Mouse (Mus musculus): Measurements from ENCODE around the gene Shisa3. TPM values are rescaled to one million over a fixed set of nuclear protein-coding genes. Genes with fewer than 3 reads are reported as not detected.

The Shisa3 gene
- polyA plus RNA-seq, 1 experiment from 2014 or later: 8.4 TPM

DNA sequence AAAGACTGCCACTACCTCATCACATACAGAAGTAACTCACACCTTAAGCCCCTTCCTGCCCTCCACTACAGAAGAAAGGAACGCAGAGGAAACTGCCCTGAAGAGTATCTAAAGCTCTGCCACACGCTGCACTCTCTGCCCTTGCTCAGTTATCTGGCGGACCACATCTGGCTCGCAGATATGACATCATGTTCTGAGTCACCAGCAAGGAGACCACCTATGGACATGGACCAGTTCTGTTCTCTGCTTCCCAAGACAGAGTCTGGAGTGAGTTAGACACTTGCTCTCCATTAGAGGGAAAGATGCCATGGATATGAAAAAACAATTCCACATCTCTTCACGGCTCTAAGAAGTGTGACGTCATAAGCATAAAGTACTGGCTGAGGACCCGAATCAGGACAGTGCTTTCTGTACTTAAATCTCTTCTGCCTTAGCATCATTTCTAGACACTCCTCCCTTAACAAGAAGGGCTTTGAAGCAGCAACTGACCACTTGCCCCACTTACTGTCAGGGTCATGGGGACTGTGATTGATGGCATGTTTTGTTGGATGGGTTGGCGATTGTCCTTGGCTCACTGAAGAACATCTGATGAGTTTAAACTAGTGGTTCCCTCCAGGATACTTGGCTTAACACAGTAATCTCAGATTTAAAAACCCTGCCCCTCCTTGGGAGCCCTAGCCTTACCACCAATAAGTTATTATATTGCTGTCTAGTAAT, 33.1 kb downstream of the Shisa3 start:
- no peak for DNase-seq (ENCODE audit: low spot score)
- no peaks in the 10 kb centered on the region for H3K27me3 ChIP-seq (ENCODE audit: control insufficient read depth, insufficient read depth, low read length)

DNA sequence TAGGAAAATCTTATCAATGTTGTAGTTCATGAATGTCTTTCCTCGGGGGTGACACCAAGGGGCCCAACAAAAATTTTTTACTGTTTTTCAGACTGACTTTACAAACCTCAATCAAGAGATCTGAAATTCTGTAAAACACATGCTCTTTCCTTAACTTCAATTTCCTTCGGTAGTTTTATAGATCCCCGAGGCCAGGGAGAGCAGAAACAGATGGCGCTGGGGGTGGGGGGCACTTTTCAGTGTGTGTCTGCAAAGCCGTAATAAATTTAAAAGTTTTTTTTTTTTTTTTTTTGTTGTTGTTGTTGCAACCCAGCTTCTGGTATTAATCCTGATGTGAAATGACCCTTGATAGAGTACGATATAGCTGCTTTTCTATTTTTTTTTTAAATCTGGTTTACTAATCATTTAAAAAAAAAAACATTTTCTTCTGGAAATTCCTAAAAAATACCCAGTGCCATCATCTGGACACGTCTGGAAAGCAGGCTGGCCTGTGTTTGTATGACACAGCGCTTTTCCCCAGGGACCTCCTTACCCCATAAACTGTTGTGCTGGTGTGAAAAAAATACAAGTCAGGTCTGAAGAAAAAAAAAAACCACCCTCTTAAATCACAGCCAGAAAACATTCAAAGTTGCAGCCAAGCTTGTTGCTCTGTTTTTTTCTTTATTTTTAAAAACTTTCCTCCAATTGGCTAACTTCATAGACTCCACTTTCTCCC, 33.9 kb downstream of the Shisa3 start:
- H3K27me3 ChIP-seq (ENCODE audit: control insufficient read depth, insufficient read depth, low read length): no peaks in the 10 kb centered on the region
- no peaks in the 10 kb centered on the region for H3K9me3 ChIP-seq (replicated peaks; ENCODE audit: control insufficient read depth, low read length)
- no peak overlapping the region for H3K4me3 ChIP-seq (ENCODE audit: low read depth, low read length)
- no peak overlapping the region for H3K9ac ChIP-seq (replicated peaks; ENCODE audit: low read length)
- WGBS: 44% methylated on average over 8 of the region's 8 CpGs
- ATAC-seq (replicated peaks; ENCODE audit: insufficient number of reproducible peaks, low FRiP score, low TSS enrichment, low read depth): no peak
- H3K36me3 ChIP-seq (replicated peaks; ENCODE audit: control insufficient read depth, insufficient read depth, low read depth, low read length): no peaks in the 10 kb centered on the region
- H3K4me2 ChIP-seq (ENCODE audit: low read depth, low read length): no peak overlapping the region
- no peak overlapping the region for H3K27ac ChIP-seq (replicated peaks; ENCODE audit: low read depth, low read length)
- H3K4me1 ChIP-seq (ENCODE audit: control insufficient read depth, insufficient read depth, low read length): no peaks in the 10 kb centered on the region; the same call in 1 of the 2 replicates
- DNase-seq (ENCODE audit: low spot score): peak; percentile 53

More for the DNA sequence above, 33.1 kb downstream of the Shisa3 start:
- Histone ChIP-seq H3K36me3 (replicated peaks; ENCODE audit: control insufficient read depth, insufficient read depth, low read depth, low read length) (no peaks in the 10 kb centered on the region), H3K27ac (replicated peaks; ENCODE audit: low read depth, low read length) (no peak overlapping the region), H3K4me1 (ENCODE audit: control insufficient read depth, insufficient read depth, low read length) (no peaks in the 10 kb centered on the region; the same call in 1 of the 2 replicates), H3K4me3 (ENCODE audit: low read depth, low read length) (no peak overlapping the region), H3K4me2 (ENCODE audit: low read depth, low read length) (no peak overlapping the region), H3K9me3 (replicated peaks; ENCODE audit: control insufficient read depth, low read length) (no peaks in the 10 kb centered on the region), H3K9ac (replicated peaks; ENCODE audit: low read length) (no peak overlapping the region)
- WGBS: 68% methylated on average over 8 of the region's 8 CpGs
- no peak for ATAC-seq (replicated peaks; ENCODE audit: insufficient number of reproducible peaks, low FRiP score, low TSS enrichment, low read depth)

GRCm38 (mm10) chr5:67643537-67644255, 36.0 kb downstream of the Shisa3 start:
- no peak overlapping the region for H3K4me3 ChIP-seq (ENCODE audit: low read depth, low read length)
- H3K4me1 ChIP-seq (ENCODE audit: control insufficient read depth, insufficient read depth, low read length): no peaks in the 10 kb centered on the region; the same call in 1 of the 2 replicates
- DNase-seq (ENCODE audit: low spot score) (no peak), ATAC-seq (replicated peaks; ENCODE audit: insufficient number of reproducible peaks, low FRiP score, low TSS enrichment, low read depth) (no peak)
- WGBS: 91% methylated on average over 5 of the region's 5 CpGs
- no peak overlapping the region for H3K9ac ChIP-seq (replicated peaks; ENCODE audit: low read length)
- no peak overlapping the region for H3K27ac ChIP-seq (replicated peaks; ENCODE audit: low read depth, low read length)
- H3K27me3 ChIP-seq (ENCODE audit: control insufficient read depth, insufficient read depth, low read length): no peaks in the 10 kb centered on the region
- H3K36me3 ChIP-seq (replicated peaks; ENCODE audit: control insufficient read depth, insufficient read depth, low read depth, low read length): no peaks in the 10 kb centered on the region
- H3K9me3 ChIP-seq (replicated peaks; ENCODE audit: control insufficient read depth, low read length): no peaks in the 10 kb centered on the region
- no peak overlapping the region for H3K4me2 ChIP-seq (ENCODE audit: low read depth, low read length)

- H3K36me3 ChIP-seq (replicated peaks; ENCODE audit: control insufficient read depth, insufficient read depth, low read depth, low read length): no peaks in the 10 kb centered on the region
- no peak overlapping the region for H3K27ac ChIP-seq (replicated peaks; ENCODE audit: low read depth, low read length)
- no peak overlapping the region for H3K4me3 ChIP-seq (ENCODE audit: low read depth, low read length)
- no peaks in the 10 kb centered on the region for H3K9me3 ChIP-seq (replicated peaks; ENCODE audit: control insufficient read depth, low read length)
- no peak overlapping the region for H3K9ac ChIP-seq (replicated peaks; ENCODE audit: low read length)
- H3K4me1 ChIP-seq (ENCODE audit: control insufficient read depth, insufficient read depth, low read length): no peaks in the 10 kb centered on the region
- H3K27me3 ChIP-seq (ENCODE audit: control insufficient read depth, insufficient read depth, low read length): no peaks in the 10 kb centered on the region
- H3K4me2 ChIP-seq (ENCODE audit: low read depth, low read length): 0 out of 2 replicates have a peak overlapping the region, but pooled peaks have one; percentile 13
- ATAC-seq (replicated peaks; ENCODE audit: insufficient number of reproducible peaks, low FRiP score, low TSS enrichment, low read depth): no peak
- DNase-seq (ENCODE audit: low spot score): peak; percentile 68
- 53% methylated on average over 20 of the region's 20 CpGs for WGBS
Measured at GRCm38 (mm10) chr5:67646756-67647529, 39.3 kb downstream of the Shisa3 start.

DNA sequence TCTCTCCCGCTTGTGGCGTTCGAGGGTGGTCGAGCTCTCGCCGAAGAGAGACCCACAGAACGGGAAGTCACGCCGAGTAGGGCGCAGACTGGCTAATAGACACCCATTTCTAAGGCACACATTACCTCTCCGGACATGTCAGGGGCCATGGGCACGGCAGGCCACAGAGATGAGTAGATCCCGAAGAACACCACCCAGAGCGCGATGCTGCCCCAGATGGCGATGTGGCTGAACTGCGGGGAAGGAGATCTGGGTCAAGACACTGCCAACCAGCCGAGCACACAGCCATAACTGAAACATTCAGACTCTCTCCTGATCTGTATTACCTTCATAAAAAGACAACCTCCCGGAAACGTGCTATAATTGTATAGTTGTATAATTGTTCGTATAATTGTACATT, 39.9 kb downstream of the Shisa3 start:
- H3K27me3 ChIP-seq (ENCODE audit: control insufficient read depth, insufficient read depth, low read length): no peaks in the 10 kb centered on the region
- DNase-seq (ENCODE audit: low spot score) (no peak), ATAC-seq (replicated peaks; ENCODE audit: insufficient number of reproducible peaks, low FRiP score, low TSS enrichment, low read depth) (no peak; the same call in 1 of the 2 replicates)

DNA sequence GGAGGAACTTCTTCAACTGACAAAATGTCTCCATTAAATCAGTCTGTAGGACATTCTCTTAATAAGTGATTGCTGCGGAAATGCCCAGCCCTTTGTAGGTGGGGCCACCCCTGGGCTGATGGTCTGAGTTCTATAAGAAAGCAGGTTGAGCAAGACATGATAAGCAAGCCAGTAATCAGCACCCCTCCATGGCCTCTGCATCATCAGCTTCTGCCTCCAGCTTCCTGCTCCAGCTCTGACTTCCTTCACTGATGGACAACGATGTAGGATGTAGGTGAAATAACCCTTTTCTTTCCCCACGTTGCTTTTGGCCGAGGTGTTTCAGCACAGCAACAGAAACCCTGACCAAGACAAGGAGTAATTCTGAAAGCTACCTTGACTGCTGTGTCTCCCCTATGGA, 41.5 kb downstream of the Shisa3 start:
- Histone ChIP-seq H3K9me3 (replicated peaks; ENCODE audit: control insufficient read depth, low read length) (no peaks in the 10 kb centered on the region), H3K27ac (replicated peaks; ENCODE audit: low read depth, low read length) (no peak overlapping the region), H3K4me2 (ENCODE audit: low read depth, low read length) (no peak overlapping the region), H3K9ac (replicated peaks; ENCODE audit: low read length) (no peak overlapping the region), H3K4me1 (ENCODE audit: control insufficient read depth, insufficient read depth, low read length) (no peaks in the 10 kb centered on the region), H3K27me3 (ENCODE audit: control insufficient read depth, insufficient read depth, low read length) (no peaks in the 10 kb centered on the region), H3K36me3 (replicated peaks; ENCODE audit: control insufficient read depth, insufficient read depth, low read depth, low read length) (no peaks in the 10 kb centered on the region), H3K4me3 (ENCODE audit: low read depth, low read length) (no peak overlapping the region)
- no peak for DNase-seq (ENCODE audit: low spot score)
- no peak for ATAC-seq (replicated peaks; ENCODE audit: insufficient number of reproducible peaks, low FRiP score, low TSS enrichment, low read depth)
- WGBS: 91% methylated on average over 4 of the region's 4 CpGs

More for the DNA sequence above, 39.9 kb downstream of the Shisa3 start:
- no peak overlapping the region for H3K27ac ChIP-seq (replicated peaks; ENCODE audit: low read depth, low read length)
- no peaks in the 10 kb centered on the region for H3K9me3 ChIP-seq (replicated peaks; ENCODE audit: control insufficient read depth, low read length)
- H3K4me1 ChIP-seq (ENCODE audit: control insufficient read depth, insufficient read depth, low read length): no peaks in the 10 kb centered on the region
- no peaks in the 10 kb centered on the region for H3K36me3 ChIP-seq (replicated peaks; ENCODE audit: control insufficient read depth, insufficient read depth, low read depth, low read length)
- no peak overlapping the region for H3K9ac ChIP-seq (replicated peaks; ENCODE audit: low read length)
- H3K4me2 ChIP-seq (ENCODE audit: low read depth, low read length): 0 out of 2 replicates have a peak overlapping the region, but pooled peaks have one; percentile 13
- WGBS: 80% methylated on average over 21 of the region's 21 CpGs
- no peak overlapping the region for H3K4me3 ChIP-seq (ENCODE audit: low read depth, low read length)

- H3K9ac ChIP-seq (replicated peaks; ENCODE audit: low read length): no peak overlapping the region
- no peaks in the 10 kb centered on the region for H3K9me3 ChIP-seq (replicated peaks; ENCODE audit: control insufficient read depth, low read length)
- WGBS: 90% methylated on average over 5 of the region's 5 CpGs
- H3K4me2 ChIP-seq (ENCODE audit: low read depth, low read length): no peak overlapping the region
- H3K4me3 ChIP-seq (ENCODE audit: low read depth, low read length): no peak overlapping the region
- H3K27ac ChIP-seq (replicated peaks; ENCODE audit: low read depth, low read length): no peak overlapping the region
- H3K36me3 ChIP-seq (replicated peaks; ENCODE audit: control insufficient read depth, insufficient read depth, low read depth, low read length): no peaks in the 10 kb centered on the region
- no peak for DNase-seq (ENCODE audit: low spot score)
- no peak for ATAC-seq (replicated peaks; ENCODE audit: insufficient number of reproducible peaks, low FRiP score, low TSS enrichment, low read depth)
- no peaks in the 10 kb centered on the region for H3K27me3 ChIP-seq (ENCODE audit: control insufficient read depth, insufficient read depth, low read length)
- H3K4me1 ChIP-seq (ENCODE audit: control insufficient read depth, insufficient read depth, low read length): no peaks in the 10 kb centered on the region
Measured at GRCm38 (mm10) chr5:67650021-67650420, 42.3 kb downstream of the Shisa3 start.
